Mouse (Mus musculus): ENCODE data around the gene Zbtb43.

DNA sequence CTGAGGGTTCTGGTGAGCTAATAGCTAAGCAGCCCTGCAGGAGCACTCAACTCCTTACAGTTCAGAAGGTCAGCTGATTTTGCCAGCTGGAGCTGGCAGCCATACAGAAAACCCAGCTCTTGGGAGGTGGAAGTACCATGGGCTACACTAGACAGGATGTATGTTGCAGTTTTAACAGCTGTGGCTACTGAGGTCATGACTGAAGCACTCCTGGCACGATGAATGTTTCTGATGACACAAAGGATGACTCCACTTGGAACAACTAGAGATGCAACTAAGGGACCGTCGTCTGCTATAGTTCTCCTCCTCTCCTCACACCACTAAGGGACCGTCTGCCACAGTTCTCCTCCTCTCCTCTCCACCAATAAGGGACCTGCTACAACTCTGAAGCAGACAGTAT, 2.4 kb downstream of the Zbtb43 start:
- no peak for TF ChIP-seq CTCF (IDR thresholded peaks at IDR 0.05; ENCODE audit: borderline replicate concordance, control insufficient read depth, extremely low read depth, insufficient read depth, low read length, poor library complexity)
- no peak for TF ChIP-seq POLR2A (IDR thresholded peaks at IDR 0.05; ENCODE audit: control insufficient read depth, extremely low read depth, insufficient read depth, low read length, poor library complexity)

All from thymus, adult 2 months (tissue).